Mouse (Mus musculus) forebrain, embryonic 16.5 days (tissue): ENCODE measurements at regions not wholly inside any gene's neighbourhood (a gene's known extent, or its start where the extent isn't known, plus 50 kb on each side); places are given as distances from the start of the nearest gene placed in this dataset.

Source experiments
- ATAC-seq: fragments of 200-750 bp; cut with Nextera tagmentation; 2 replicates; pipeline ENCODE4 v1.8.0; 2017; ENCODE audit warnings: mild to moderate bottlenecking, moderate library complexity
- H3K27ac ChIP-seq: fragments of 300-500 bp; sonication (generic); 2 replicates; pipeline ENCODE4 v1.5.1; 2014; ENCODE audit warnings: low read length, control low read depth
- H3K27me3 ChIP-seq: fragments of 300-500 bp; sonication (generic); replicated peaks from 2 replicates; pipeline ENCODE4 v1.6.1; 2014; ENCODE audit warnings: low read length; ENCODE audit not compliant: control insufficient read depth, insufficient read depth
- H3K36me3 ChIP-seq: fragments of 300-500 bp; sonication (generic); 2 replicates; pipeline ENCODE4 v1.6.1; 2014; ENCODE audit not compliant: control insufficient read depth, insufficient read depth
- H3K4me1 ChIP-seq: fragments of 300-500 bp; sonication (generic); replicated peaks from 2 replicates; pipeline ENCODE4 v1.6.1; 2014; ENCODE audit warnings: low read length; ENCODE audit not compliant: control insufficient read depth, insufficient read depth
- H3K4me2 ChIP-seq: fragments of 300-500 bp; sonication (generic); 2 replicates; pipeline ENCODE4 v1.6.1; 2014; ENCODE audit warnings: mild to moderate bottlenecking, low read length, control low read depth
- H3K4me3 ChIP-seq: fragments of 300-500 bp; sonication (generic); replicated peaks from 2 replicates; pipeline ENCODE4 v1.5.1; 2014; ENCODE audit warnings: mild to moderate bottlenecking, low read length, control low read depth
- H3K9ac ChIP-seq: fragments of 300-500 bp; sonication (generic); replicated peaks from 2 replicates; pipeline ENCODE4 v1.6.1; 2014; ENCODE audit warnings: low read depth, low read length, control low read depth
- H3K9me3 ChIP-seq: fragments of 300-500 bp; sonication (generic); 2 replicates; pipeline ENCODE4 v1.6.1; 2016; ENCODE audit warnings: low read length; ENCODE audit not compliant: control insufficient read depth
- WGBS: fragments of 180-500 bp; shearing (Covaris S2); extraction: QIAGEN DNeasy Blood & Tissue Kit; methylation state at CpG from one replicate; pipeline ENCODE4 v1.1.7; 2014; 5-methylcytosine and 5-hydroxymethylcytosine counted together

DNA sequence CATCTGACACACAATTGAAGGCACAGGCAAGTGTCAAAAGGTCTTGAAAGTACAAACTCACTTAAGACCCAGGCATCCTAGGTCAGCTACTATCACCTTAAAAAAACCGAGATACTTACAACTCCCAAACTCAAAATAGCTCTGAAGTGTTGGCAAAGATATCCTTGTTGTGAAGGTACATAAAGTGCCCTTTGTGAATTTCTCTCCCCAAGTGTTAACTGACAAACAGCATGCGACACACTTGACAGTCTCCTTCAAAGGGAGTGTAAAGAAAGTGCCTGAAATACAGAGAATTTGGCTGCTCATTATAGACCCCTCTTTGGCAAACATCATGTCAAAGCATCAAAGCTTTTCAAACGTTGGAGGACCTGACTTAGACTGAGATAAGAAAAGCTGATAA is 2634.2 kb downstream of the 9330182O14Rik start:
- Histone ChIP-seq H3K27me3 (no peaks in the 10 kb centered on the region), H3K9ac (no peak overlapping the region), H3K27ac (no peak overlapping the region), H3K4me1 (no peaks in the 10 kb centered on the region), H3K9me3 (no peaks in the 10 kb centered on the region), H3K36me3 (no peaks in the 10 kb centered on the region), H3K4me3 (no peak overlapping the region), H3K4me2 (no peak overlapping the region)
- ATAC-seq, result no peak
- 19% methylated on average over 3 of the region's 3 CpGs for WGBS

- H3K4me1 ChIP-seq, result no peaks in the 10 kb centered on the region
- no peak overlapping the region for H3K9ac ChIP-seq
- no peaks in the 10 kb centered on the region for H3K9me3 ChIP-seq
- H3K27ac ChIP-seq, result no peak overlapping the region
- no peaks in the 10 kb centered on the region for H3K36me3 ChIP-seq
- H3K27me3 ChIP-seq, result no peaks in the 10 kb centered on the region
- no peak overlapping the region for H3K4me2 ChIP-seq
- no peak for ATAC-seq
- no peak overlapping the region for H3K4me3 ChIP-seq
These were observed 2645.7 kb downstream of the 9330182O14Rik start for GRCm38 (mm10) chr15:42779903-42780302.

GRCm38 (mm10) chr15:42801217-42801616 is 2667.1 kb downstream of the 9330182O14Rik start:
- no peak for ATAC-seq
- no peak overlapping the region for H3K4me3 ChIP-seq
- no peaks in the 10 kb centered on the region for H3K27me3 ChIP-seq
- no peak overlapping the region for H3K4me2 ChIP-seq
- 77% methylated on average over 1 of the region's 1 CpGs for WGBS
- H3K4me1 ChIP-seq, result no peaks in the 10 kb centered on the region
- no peak overlapping the region for H3K9ac ChIP-seq
- no peaks in the 10 kb centered on the region for H3K9me3 ChIP-seq
- no peak overlapping the region for H3K27ac ChIP-seq
- H3K36me3 ChIP-seq, result no peaks in the 10 kb centered on the region

GRCm38 (mm10) chr15:42810871-42811490 is 2676.8 kb downstream of the 9330182O14Rik start:
- Histone ChIP-seq H3K36me3 (no peaks in the 10 kb centered on the region), H3K9ac (no peak overlapping the region), H3K27ac (no peak overlapping the region), H3K9me3 (no peaks in the 10 kb centered on the region), H3K4me2 (no peak overlapping the region), H3K4me3 (no peak overlapping the region), H3K27me3 (no peaks in the 10 kb centered on the region), H3K4me1 (0 out of 2 replicates have a peak, but pooled peaks cover 2% of the 10 kb centered on the region)
- WGBS, result 57% methylated on average over 1 of the region's 1 CpGs
- ATAC-seq, result no peak

GRCm38 (mm10) chr15:42815026-42815724 is 2681.0 kb downstream of the 9330182O14Rik start:
- H3K9me3 ChIP-seq, result no peaks in the 10 kb centered on the region
- H3K27ac ChIP-seq, result no peak overlapping the region
- 0 out of 2 replicates have a peak, but pooled peaks cover 2% of the 10 kb centered on the region for H3K4me1 ChIP-seq
- H3K27me3 ChIP-seq, result no peaks in the 10 kb centered on the region
- no peaks in the 10 kb centered on the region for H3K36me3 ChIP-seq
- no peak overlapping the region for H3K4me2 ChIP-seq
- peak; percentile 64 for ATAC-seq
- 52% methylated on average over 4 of the region's 4 CpGs for WGBS
- no peak overlapping the region for H3K4me3 ChIP-seq
- H3K9ac ChIP-seq, result no peak overlapping the region

DNA sequence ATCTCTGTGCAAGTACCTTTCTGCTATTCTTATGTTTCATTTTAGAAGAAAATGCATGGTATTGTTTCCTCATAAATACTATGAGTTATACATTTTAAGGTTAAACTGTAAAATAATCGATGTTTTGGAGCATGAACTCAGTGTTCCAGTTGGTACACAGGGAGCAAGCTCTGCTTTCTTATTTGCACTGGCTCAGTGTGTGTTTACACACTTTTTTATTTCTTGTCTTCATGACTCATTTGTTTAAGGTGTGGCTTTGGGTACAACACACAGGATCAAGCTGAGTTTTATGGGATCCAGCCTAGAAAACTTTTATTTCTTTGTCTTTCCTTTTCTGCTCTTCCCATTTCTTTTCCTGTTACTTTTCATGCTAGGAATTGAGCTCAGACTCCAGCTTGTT is 2704.7 kb downstream of the 9330182O14Rik start:
- no peak overlapping the region for H3K27ac ChIP-seq
- H3K4me2 ChIP-seq, result no peak overlapping the region
- no peaks in the 10 kb centered on the region for H3K4me1 ChIP-seq
- H3K9ac ChIP-seq, result no peak overlapping the region
- H3K4me3 ChIP-seq, result no peak overlapping the region
- WGBS, result 85% methylated on average over 1 of the region's 1 CpGs
- H3K36me3 ChIP-seq, result no peaks in the 10 kb centered on the region
- no peak for ATAC-seq
- no peaks in the 10 kb centered on the region for H3K9me3 ChIP-seq
- no peaks in the 10 kb centered on the region for H3K27me3 ChIP-seq

GRCm38 (mm10) chr15:42850003-42850402 is 2715.8 kb downstream of the 9330182O14Rik start:
- Histone ChIP-seq H3K36me3 (no peaks in the 10 kb centered on the region), H3K9me3 (no peaks in the 10 kb centered on the region), H3K9ac (no peak overlapping the region), H3K27me3 (no peaks in the 10 kb centered on the region), H3K4me2 (no peak overlapping the region), H3K27ac (no peak overlapping the region), H3K4me1 (no peaks in the 10 kb centered on the region), H3K4me3 (no peak overlapping the region)
- no peak for ATAC-seq
- 87% methylated on average over 2 of the region's 2 CpGs for WGBS

DNA sequence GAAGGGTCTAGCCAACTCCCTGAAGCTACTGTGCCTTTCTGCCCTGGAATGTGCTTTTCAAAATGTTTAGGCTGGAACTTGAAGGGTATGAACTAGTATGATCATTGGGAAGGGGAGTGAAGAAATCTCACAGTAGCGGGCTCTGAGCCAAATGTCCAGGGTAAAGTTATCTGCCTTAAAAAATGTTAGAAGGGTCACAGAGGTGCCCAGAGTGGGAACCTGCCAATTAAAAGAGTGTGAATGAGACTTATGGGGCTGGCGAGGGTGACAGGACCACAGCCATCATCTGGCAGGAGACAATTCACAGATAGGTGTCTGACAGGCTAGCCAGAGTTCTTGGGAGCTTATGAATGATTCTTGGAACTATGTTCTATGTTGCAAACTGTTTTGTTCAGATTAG is 2738.3 kb downstream of the 9330182O14Rik start:
- Histone ChIP-seq H3K27ac (no peak overlapping the region), H3K9ac (no peak overlapping the region), H3K36me3 (no peaks in the 10 kb centered on the region), H3K4me1 (no peaks in the 10 kb centered on the region), H3K4me3 (no peak overlapping the region), H3K27me3 (no peaks in the 10 kb centered on the region), H3K9me3 (no peaks in the 10 kb centered on the region), H3K4me2 (no peak overlapping the region)
- WGBS, result 78% methylated on average over 2 of the region's 2 CpGs
- no peak for ATAC-seq

GRCm38 (mm10) chr15:42894611-42895010 is 2760.4 kb downstream of the 9330182O14Rik start:
- Histone ChIP-seq H3K27me3 (no peaks in the 10 kb centered on the region), H3K4me3 (no peak overlapping the region), H3K36me3 (no peaks in the 10 kb centered on the region), H3K9me3 (no peaks in the 10 kb centered on the region), H3K9ac (no peak overlapping the region), H3K4me1 (no peaks in the 10 kb centered on the region), H3K4me2 (no peak overlapping the region), H3K27ac (no peak overlapping the region)
- ATAC-seq, result no peak
- WGBS, result 88% methylated on average over 1 of the region's 1 CpGs
